Mouse (Mus musculus) left cerebral cortex, adult 8-10 months (tissue): ENCODE measurements around the gene Tex12. TPM values are rescaled to one million over a fixed set of nuclear protein-coding genes. Genes with fewer than 3 reads are reported as not detected.

Source experiments
- DNase-seq, 2 experiments: peaks; one replicate each; pipeline ENCODE4 v3.0.0; 2022; ENCODE audit warnings: low spot score in 2 of 2
- total RNA-seq, 4 experiments: library from RNA; stranded (reverse); gene quantifications; 2 replicates each; pipeline ENCODE4 v1.2.4; 2022

Gene Tex12
- total RNA-seq, 4 experiments from 2014 or later: not detected

- DNase-seq: no peak
Measured at GRCm38 (mm10) chr9:50518781-50519180, 42.3 kb downstream of the Tex12 start.

- DNase-seq: no peak
Measured at GRCm38 (mm10) chr9:50515462-50515861, 45.7 kb downstream of the Tex12 start.

DNA sequence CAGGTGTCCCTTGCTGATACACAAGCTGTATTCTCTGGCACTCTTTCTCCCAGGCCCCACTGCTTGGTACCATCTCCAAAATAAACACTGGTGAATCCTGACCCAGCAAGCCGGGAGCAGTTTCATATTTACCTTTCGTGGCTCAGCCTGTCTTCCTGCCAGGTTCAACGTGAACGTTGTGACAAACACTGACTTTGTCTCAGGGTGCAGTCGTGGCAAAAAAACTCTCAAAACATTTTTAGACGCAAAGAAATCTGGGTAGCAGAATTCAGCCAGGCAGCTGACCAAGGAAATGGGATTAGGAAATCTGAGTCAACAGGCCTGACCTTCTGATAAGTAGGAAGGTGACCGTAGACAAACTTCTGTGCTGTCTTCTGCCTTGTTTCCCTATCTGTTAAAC lies 53.6 kb downstream of the Tex12 start:
- DNase-seq: no peak

Other genes with a start within 250 kb of the Tex12 start
- 100 to 1,000 TPM; 353 to 500 (median 419) TPM for gene Rpl10-ps3, start 216.4 kb downstream of the Tex12 start, total RNA-seq
- not detected for gene Plet1, start 66.8 kb downstream of the Tex12 start, total RNA-seq
- 10 to 100 TPM; 28.2 to 31.7 (median 29.5) TPM for gene Pts, start 32.6 kb downstream of the Tex12 start, total RNA-seq
- gene Il18, start 6.5 kb downstream of the Tex12 start, total RNA-seq: 10 to 100 TPM; 20.2 to 26.5 (median 25.1) TPM
- gene Bco2, start 6.1 kb downstream of the Tex12 start, total RNA-seq: 1 to 10 TPM; 4.1 to 4.8 (median 4.4) TPM
- gene Sdhd, start 42.5 kb upstream of the Tex12 start, total RNA-seq: 100 to 1,000 TPM; 102 to 113 (median 109) TPM
- 100 to 1,000 TPM; 195 to 210 (median 203) TPM for gene Timm8b, start 42.6 kb upstream of the Tex12 start, total RNA-seq
- 1 to 10 TPM; 2.3 to 4.4 (median 3.2) TPM for gene Pih1d2, start 56.0 kb upstream of the Tex12 start, total RNA-seq
- 10 to 100 TPM; 19.5 to 20.4 (median 20.2) TPM for gene Nkapd1, start 56.1 kb upstream of the Tex12 start, total RNA-seq
- gene Dlat, start 98.5 kb upstream of the Tex12 start, total RNA-seq: 100 to 1,000 TPM; 110 to 123 (median 118) TPM
- gene Dixdc1, start 178.2 kb upstream of the Tex12 start, total RNA-seq: 10 to 100 TPM; 67.0 to 85.3 (median 71.8) TPM
- gene 2310030G06Rik, start 185.2 kb upstream of the Tex12 start, total RNA-seq: 1 to 10 TPM; 2.7 to 3.7 (median 3.1) TPM
- gene Cryab, start 190.0 kb upstream of the Tex12 start, total RNA-seq: 100 to 1,000 TPM; 157 to 185 (median 170) TPM
- gene Hspb2, start 191.0 kb upstream of the Tex12 start, total RNA-seq: 1 to 10 TPM in 3 of 4 experiments, under 1 TPM in 1; 0.74 to 2.4 (median 1.9) TPM
- 1 to 10 TPM; 5.3 to 6.6 (median 5.8) TPM for gene Fdxacb1, start 206.9 kb upstream of the Tex12 start, total RNA-seq
- gene Alg9, start 213.7 kb upstream of the Tex12 start, total RNA-seq: 10 to 100 TPM; 26.1 to 31.9 (median 29.0) TPM
- 10 to 100 TPM; 32.3 to 39.7 (median 34.1) TPM for gene 1110032A03Rik, start 214.2 kb upstream of the Tex12 start, total RNA-seq